Mouse (Mus musculus) kidney, postnatal 0 days (tissue): ENCODE results near the gene Ube2d1. TPM values are rescaled to one million over a fixed set of nuclear protein-coding genes. Genes with fewer than 3 reads are reported as not detected.
A peak's percentile ranks its signal among the peaks of the same experiment; 100 is the strongest.

ENCODE experiments used
- ATAC-seq: fragments of 200-750 bp; cut with Nextera tagmentation; replicated peaks from 2 replicates; pipeline ENCODE4 v1.8.0; 2017; ENCODE audit warnings: low read depth, moderate number of reproducible peaks, moderate TSS enrichment, moderate library complexity; ENCODE audit not compliant: low FRiP score
- DNase-seq: peaks from one replicate; pipeline ENCODE4 v3.0.0-alpha.2; 2016; ENCODE audit warnings: low spot score
- H3K27ac ChIP-seq: fragments of 300-500 bp; sonication (generic); 2 replicates; pipeline ENCODE4 v1.5.1; 2014; ENCODE audit warnings: mild to moderate bottlenecking
- H3K27me3 ChIP-seq: fragments of 300-500 bp; sonication (generic); 2 replicates; pipeline ENCODE4 v1.6.1; 2014; ENCODE audit warnings: low read length, mixed read lengths; ENCODE audit not compliant: insufficient read depth
- H3K36me3 ChIP-seq: fragments of 300-500 bp; sonication (generic); 2 replicates; pipeline ENCODE4 v1.6.1; 2014; ENCODE audit warnings: low read length, mixed read lengths; ENCODE audit not compliant: insufficient read depth
- H3K4me1 ChIP-seq: fragments of 300-500 bp; sonication (generic); replicated peaks from 2 replicates; pipeline ENCODE4 v1.6.1; 2014; ENCODE audit warnings: antibody characterized with exemption, low read length, mixed read lengths; ENCODE audit not compliant: insufficient read depth
- H3K4me2 ChIP-seq: fragments of 300-500 bp; sonication (generic); 2 replicates; pipeline ENCODE4 v1.6.1; 2014; ENCODE audit warnings: mild to moderate bottlenecking, low read length, moderate library complexity, mixed read lengths
- H3K4me3 ChIP-seq: fragments of 300-500 bp; sonication (generic); replicated peaks from 2 replicates; pipeline ENCODE4 v1.5.1; 2014; ENCODE audit warnings: low read depth, low read length
- H3K9ac ChIP-seq: fragments of 300-500 bp; sonication (generic); 2 replicates; pipeline ENCODE4 v1.6.1; 2014; ENCODE audit warnings: low read depth, low read length
- H3K9me3 ChIP-seq: fragments of 300-500 bp; sonication (generic); replicated peaks from 2 replicates; pipeline ENCODE4 v1.6.1; 2016; ENCODE audit warnings: low read length, inconsistent platforms, mixed read lengths
- CTCF ChIP-seq: IDR thresholded peaks from 2 replicates; pipeline ENCODE4 v1.5.1; 2016; ENCODE audit warnings: antibody characterized with exemption, low read depth, mild to moderate bottlenecking, moderate library complexity
- WGBS: fragments of 180-500 bp; shearing (Covaris S2); extraction: QIAGEN DNeasy Blood & Tissue Kit; methylation state at CpG from one replicate; pipeline ENCODE4 v1.1.7; 2014; 5-methylcytosine and 5-hydroxymethylcytosine counted together
- polyA plus RNA-seq: library from polyadenylated mRNA; unstranded; fragments of >200 nt; fragmentation: Nextera tagmentation; extraction: Ambion mirVana; gene quantifications from 2 replicates; pipeline ENCODE4 v1.2.1, GENCODE M21; 2015

Gene Ube2d1
- polyA plus RNA-seq, 1 experiment from 2014 or later: 58.0 TPM

- no peak overlapping the region for H3K4me2 ChIP-seq
- H3K27me3 ChIP-seq: no peaks in the 10 kb centered on the region
- no peak overlapping the region for H3K4me3 ChIP-seq
- ATAC-seq: no peak
- H3K27ac ChIP-seq: no peak overlapping the region
- no peaks in the 10 kb centered on the region for H3K4me1 ChIP-seq
- TF ChIP-seq CTCF: no peak
- H3K9ac ChIP-seq: no peak overlapping the region
- 81% methylated on average over 10 of the region's 10 CpGs for WGBS
- H3K9me3 ChIP-seq: no peaks in the 10 kb centered on the region
- 0 out of 2 replicates have a peak, but pooled peaks cover under 1% of the 10 kb centered on the region for H3K36me3 ChIP-seq
- no peak for DNase-seq
These were observed 35.8 kb downstream of the Ube2d1 start for GRCm38 (mm10) chr10:71249086-71249880.

DNA sequence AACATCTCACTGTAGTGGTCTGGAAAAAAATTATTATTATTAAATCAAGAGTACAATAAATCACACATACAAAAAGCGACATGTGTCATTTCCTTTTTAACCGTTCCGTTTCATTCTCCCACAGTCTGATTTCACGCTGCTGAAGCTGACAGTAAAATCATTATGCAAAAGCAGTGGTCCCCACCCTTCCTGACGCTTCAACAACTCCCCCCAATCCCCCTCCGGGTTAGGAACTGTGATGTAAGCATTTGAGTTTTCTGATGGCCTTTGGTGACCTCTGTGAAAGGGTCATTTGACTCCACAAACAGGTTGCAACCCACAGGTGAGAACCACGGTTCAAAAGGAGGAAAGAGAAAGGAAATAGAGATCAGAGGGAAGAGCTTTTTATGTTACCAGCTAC, 38.1 kb downstream of the Ube2d1 start:
- no peak for TF ChIP-seq CTCF

DNA sequence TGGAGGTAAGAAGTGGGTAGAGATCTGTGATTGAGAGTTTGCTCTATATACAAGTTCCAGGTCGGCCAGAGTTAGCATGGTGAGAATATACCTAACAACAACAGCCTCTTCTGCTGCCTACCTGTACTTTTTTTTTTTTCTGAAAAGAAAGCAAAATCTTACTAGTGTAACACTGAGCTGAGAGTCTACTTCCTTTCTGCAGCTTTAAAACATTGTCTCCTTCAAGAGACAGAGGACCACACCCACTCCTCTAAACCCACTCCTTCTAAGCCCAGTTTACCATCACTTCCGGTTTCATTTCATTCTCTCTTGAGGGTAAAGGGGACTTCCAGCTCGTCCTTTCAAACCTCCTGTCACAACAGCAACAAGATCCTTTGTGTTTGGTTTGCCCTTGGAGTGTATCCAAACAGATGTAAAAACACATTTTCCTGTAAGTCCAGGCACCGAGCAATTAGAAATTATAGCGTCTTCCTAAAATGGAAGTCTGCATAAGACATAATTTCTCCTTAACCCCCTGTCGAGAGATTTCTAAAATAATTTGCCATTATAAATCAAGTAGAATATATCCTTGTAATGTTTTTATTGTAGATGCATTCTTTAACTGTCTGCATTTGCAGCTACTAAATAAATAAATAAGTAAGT, 45.5 kb downstream of the Ube2d1 start:
- no peaks in the 10 kb centered on the region for H3K9me3 ChIP-seq
- TF ChIP-seq CTCF: no peak
- 42% methylated on average over 6 of the region's 6 CpGs for WGBS
- no peak overlapping the region for H3K9ac ChIP-seq
- DNase-seq: peak; percentile 70
- H3K36me3 ChIP-seq: no peaks in the 10 kb centered on the region
- peak overlapping the region; percentile 8; the same call in 1 of the 2 replicates for H3K4me3 ChIP-seq
- no peaks in the 10 kb centered on the region for H3K27me3 ChIP-seq
- peaks cover 4% of the 10 kb centered on the region; the same call in 1 of the 2 replicates for H3K4me1 ChIP-seq
- peak overlapping the region; percentile 6; the same call in 1 of the 2 replicates for H3K4me2 ChIP-seq
- no peak overlapping the region for H3K27ac ChIP-seq
- no peak for ATAC-seq

More for the DNA sequence above, 38.1 kb downstream of the Ube2d1 start:
- Histone ChIP-seq H3K9me3 (no peaks in the 10 kb centered on the region), H3K27me3 (no peaks in the 10 kb centered on the region), H3K4me2 (no peak overlapping the region), H3K9ac (no peak overlapping the region), H3K27ac (no peak overlapping the region), H3K4me1 (no peaks in the 10 kb centered on the region), H3K4me3 (no peak overlapping the region), H3K36me3 (no peaks in the 10 kb centered on the region)
- ATAC-seq (no peak), DNase-seq (no peak)
- WGBS: 17% methylated on average over 7 of the region's 7 CpGs

GRCm38 (mm10) chr10:71238240-71238554, 46.9 kb downstream of the Ube2d1 start, which contains the start of gene Tfam:
Gene Tfam (minus strand): TSS chr10:71238280.
- DNase-seq (no peak), ATAC-seq (no peak)
- H3K27me3 ChIP-seq: no peaks in the 10 kb centered on the region
- H3K4me2 ChIP-seq: peak within 1 kb of the TSS; percentile 73
- H3K27ac ChIP-seq: peak within 1 kb of the TSS; percentile 84
- peaks cover 2% of the 10 kb centered on the region; the same call in 1 of the 2 replicates for H3K36me3 ChIP-seq
- H3K4me1 ChIP-seq: peaks cover 4% of the 10 kb centered on the region; the same call in 1 of the 2 replicates
- no peak for TF ChIP-seq CTCF
- peak within 1 kb of the TSS; percentile 82 for H3K4me3 ChIP-seq
- H3K9ac ChIP-seq: peak within 1 kb of the TSS; percentile 89
- 2% methylated on average over 7 of the region's 7 CpGs for WGBS
- H3K9me3 ChIP-seq: no peaks in the 10 kb centered on the region

GRCm38 (mm10) chr10:71237516-71238239, 47.4 kb downstream of the Ube2d1 start:
- H3K4me1 ChIP-seq: peaks cover 4% of the 10 kb centered on the region; the same call in 1 of the 2 replicates
- peak overlapping the region; percentile 82 for H3K4me3 ChIP-seq
- H3K36me3 ChIP-seq: peaks cover 7% of the 10 kb centered on the region
- H3K4me2 ChIP-seq: peak overlapping the region; percentile 73
- TF ChIP-seq CTCF: peak; percentile 42; the same call in 1 of the 2 replicates
- peak overlapping the region; percentile 84 for H3K27ac ChIP-seq
- ATAC-seq: peak; percentile 99
- no peaks in the 10 kb centered on the region for H3K27me3 ChIP-seq
- H3K9ac ChIP-seq: peak overlapping the region; percentile 89
- peak; percentile 95 for DNase-seq
- no peaks in the 10 kb centered on the region for H3K9me3 ChIP-seq
- under 1% methylated on average over 68 of the region's 68 CpGs for WGBS

GRCm38 (mm10) chr10:71234071-71234470, 51.0 kb downstream of the Ube2d1 start:
- DNase-seq (no peak), ATAC-seq (no peak)
- H3K4me2 ChIP-seq: no peak overlapping the region
- no peak for TF ChIP-seq CTCF
- no peak overlapping the region for H3K27ac ChIP-seq
- H3K36me3 ChIP-seq: peaks cover 24% of the 10 kb centered on the region
- peaks cover 4% of the 10 kb centered on the region; the same call in 1 of the 2 replicates for H3K4me1 ChIP-seq
- H3K9me3 ChIP-seq: no peaks in the 10 kb centered on the region
- no peaks in the 10 kb centered on the region for H3K27me3 ChIP-seq
- H3K9ac ChIP-seq: no peak overlapping the region
- H3K4me3 ChIP-seq: no peak overlapping the region
- 96% methylated on average over 8 of the region's 8 CpGs for WGBS
